Mouse (Mus musculus) megakaryocyte, embryonic 14.5 days (primary cell): Measurements from ENCODE around the gene Abhd10.

ENCODE experiments used
- FLI1 ChIP-seq: IDR thresholded peaks from 2 replicates; pipeline ENCODE4 v1.6.1; 2012; ENCODE audit warnings: low read length, inconsistent platforms, mixed read lengths
- GATA1 ChIP-seq: IDR thresholded peaks from 3 replicates; pipeline ENCODE4 v1.6.1; 2012; ENCODE audit warnings: mixed read lengths, low read length, inconsistent platforms, borderline replicate concordance

- TF ChIP-seq GATA1 (no peak), FLI1 (no peak)
Measured at GRCm38 (mm10) chr16:45693558-45693957, 49.2 kb downstream of the Abhd10 start, which contains the start of gene Tmprss7.
